Mouse (Mus musculus) CH12.LX (cell line): ENCODE measurements at regions not wholly inside any gene's neighbourhood (a gene's known extent, or its start where the extent isn't known, plus 50 kb on each side); places are given as distances from the start of the nearest gene placed in this dataset.

ENCODE experiments used
- DNase-seq: peaks from one replicate; pipeline ENCODE4 v3.0.0-alpha.2; 2013; ENCODE audit errors: extremely low read depth
- H3K27ac ChIP-seq: 2 replicates; pipeline ENCODE4 v1.5.1; 2012; ENCODE audit warnings: low read depth, mild to moderate bottlenecking, control low read depth, moderate library complexity; ENCODE audit not compliant: insufficient read depth
- H3K27me3 ChIP-seq: replicated peaks from 2 replicates; pipeline ENCODE3; 2012; ENCODE audit warnings: inconsistent platforms
- H3K36me3 ChIP-seq, 2 experiments: replicated peaks in 1 of 2; 2 replicates each; pipeline versions ENCODE3 to v1.6.1; 2012; ENCODE audit warnings: inconsistent platforms in 1 of 2, low read length in 1 of 2, mild to moderate bottlenecking in 1 of 2, mixed read lengths in 1 of 2, moderate library complexity in 1 of 2; ENCODE audit not compliant: control insufficient read depth in 1 of 2, insufficient read depth in 1 of 2
- H3K4me1 ChIP-seq, 2 experiments: 2 replicates each; pipeline ENCODE4 v1.6.1; 2012; ENCODE audit warnings: inconsistent platforms in 1 of 2, moderate library complexity in 1 of 2; ENCODE audit not compliant: insufficient read depth in 2 of 2, control insufficient read depth in 1 of 2
- H3K4me2 ChIP-seq: 2 replicates; pipeline ENCODE4 v1.6.1; 2012; ENCODE audit warnings: low read depth, mild to moderate bottlenecking, control low read depth; ENCODE audit not compliant: poor library complexity, insufficient read depth, severe bottlenecking
- H3K4me3 ChIP-seq, 3 experiments: fragments of 150-350 bp in 1 of 3; sonication (generic) in 1 of 3; replicated peaks in 1 of 3; 2 replicates each; pipeline versions ENCODE3 to v1.5.1; 2011 to 2012; ENCODE audit warnings: low read depth in 2 of 3, low read length in 2 of 3, mild to moderate bottlenecking in 2 of 3, moderate library complexity in 2 of 3, control low read depth in 1 of 3, improper control_type of control experiment in 1 of 3, inconsistent platforms in 1 of 3, mixed read lengths in 1 of 3; ENCODE audit not compliant: poor library complexity in 1 of 3
- H3K79me2 ChIP-seq: replicated peaks from 2 replicates; pipeline ENCODE4 v1.6.1; 2012; ENCODE audit warnings: mild to moderate bottlenecking, moderate library complexity; ENCODE audit not compliant: control insufficient read depth, poor library complexity, insufficient read depth, severe bottlenecking; ENCODE audit errors: extremely low read depth
- H3K9ac ChIP-seq: 2 replicates; pipeline ENCODE4 v1.6.1; 2012; ENCODE audit warnings: low read depth, mild to moderate bottlenecking, control low read depth, moderate library complexity; ENCODE audit not compliant: insufficient read depth
- H3K9me3 ChIP-seq: replicated peaks from 2 replicates; pipeline ENCODE3; 2012; ENCODE audit warnings: low read length, inconsistent platforms, mixed read lengths
- E2F4 ChIP-seq: IDR thresholded peaks from 2 replicates; pipeline ENCODE4 v1.6.1; 2011; ENCODE audit warnings: low read depth, low read length, improper control_type of control experiment; ENCODE audit not compliant: insufficient replicate concordance
- ELF1 ChIP-seq: IDR thresholded peaks from 2 replicates; pipeline ENCODE4 v1.6.1; 2014; ENCODE audit warnings: low read depth, mild to moderate bottlenecking, inconsistent platforms, low read length, improper control_type of control experiment
- ETS1 ChIP-seq: conservative IDR thresholded peaks from 2 replicates; pipeline ENCODE4 v1.6.1; 2012; ENCODE audit warnings: low read depth, mild to moderate bottlenecking, inconsistent platforms, low read length, improper control_type of control experiment, moderate library complexity
- IRF4 ChIP-seq: IDR thresholded peaks from 2 replicates; pipeline ENCODE4 v1.6.1; 2014; ENCODE audit warnings: low read depth, mild to moderate bottlenecking, inconsistent platforms, low read length, improper control_type of control experiment
- JUN ChIP-seq: IDR thresholded peaks from 2 replicates; pipeline ENCODE4 v1.6.1; 2011; ENCODE audit warnings: low read depth, mild to moderate bottlenecking, low read length, improper control_type of control experiment, moderate library complexity; ENCODE audit not compliant: insufficient read depth
- MAFK ChIP-seq: IDR thresholded peaks from 2 replicates; pipeline ENCODE4 v1.6.1; 2011; ENCODE audit warnings: low read length, improper control_type of control experiment; ENCODE audit not compliant: insufficient replicate concordance
- MAZ ChIP-seq: IDR thresholded peaks from 2 replicates; pipeline ENCODE4 v1.6.1; 2012; ENCODE audit warnings: low read depth, mild to moderate bottlenecking, inconsistent platforms, low read length, improper control_type of control experiment, moderate library complexity
- MEF2A ChIP-seq: IDR thresholded peaks from 2 replicates; pipeline ENCODE4 v1.6.1; 2014; ENCODE audit warnings: low read depth, mild to moderate bottlenecking, inconsistent platforms, low read length, improper control_type of control experiment, borderline replicate concordance
- NRF1 ChIP-seq: IDR thresholded peaks from 2 replicates; pipeline ENCODE4 v1.6.1; 2014; ENCODE audit warnings: low read depth, mild to moderate bottlenecking, inconsistent platforms, low read length, improper control_type of control experiment, moderate library complexity
- POLR2AphosphoS2 ChIP-seq: IDR thresholded peaks from 2 replicates; pipeline ENCODE4 v1.6.1; 2011; ENCODE audit warnings: low read depth, low read length, improper control_type of control experiment
- SMC3 ChIP-seq: IDR thresholded peaks from 2 replicates; pipeline ENCODE4 v1.6.1; 2011; ENCODE audit warnings: low read depth, low read length, improper control_type of control experiment
- ZC3H11A ChIP-seq: IDR thresholded peaks from 2 replicates; pipeline ENCODE4 v1.6.1; 2012; ENCODE audit warnings: low read depth, mild to moderate bottlenecking, inconsistent platforms, low read length, improper control_type of control experiment
- dilution Hi-C: fragments of 300-500 bp; cut with MboI; formaldehyde crosslinking; loops from 2 replicates; pipeline ENCODE4 v1.14.3; 2020; ENCODE audit warnings: low sequenced_read_pairs; ENCODE audit not compliant: extremely low pct_unique_long_range_greater_than_20kb, extremely low pct_ligation_motif_present
- in situ Hi-C: fragments of 300-500 bp; cut with MboI; formaldehyde crosslinking; loops from 3 replicates; pipeline ENCODE4 v1.14.3; 2019; ENCODE audit warnings: low sequenced_read_pairs, low pct_ligation_motif_present, low pct_unique_long_range_greater_than_20kb, mixed read lengths

- TF ChIP-seq MAFK (no peak), NRF1 (no peak), MAZ (no peak)
- Histone ChIP-seq H3K9me3 (no peaks in the 10 kb centered on the region), H3K4me1 (no peaks in the 10 kb centered on the region), H3K79me2 (no peaks in the 10 kb centered on the region), H3K9ac (no peak overlapping the region), H3K27ac (no peak overlapping the region), H3K4me3 (no peak overlapping the region), H3K36me3 (no peaks in the 10 kb centered on the region), H3K27me3 (no peaks in the 10 kb centered on the region), H3K4me2 (no peak overlapping the region)
- DNase-seq = no peak
- in situ Hi-C loops (no loop called here), dilution Hi-C loops (no loop called here)
Observed at GRCm38 (mm10) chr13:29136231-29136630, 182.7 kb upstream of the Sox4 start.

GRCm38 (mm10) chr13:29127499-29127898 is 174.0 kb upstream of the Sox4 start:
- no peak for TF ChIP-seq MEF2A
- no peak for TF ChIP-seq SMC3
- TF ChIP-seq ZC3H11A = no peak
- no peak for TF ChIP-seq POLR2AphosphoS2
- TF ChIP-seq, all 38 proteins: peak for 0
- Histone ChIP-seq H3K79me2 (no peaks in the 10 kb centered on the region), H3K27ac (no peak overlapping the region), H3K9ac (no peak overlapping the region), H3K9me3 (no peaks in the 10 kb centered on the region), H3K27me3 (no peaks in the 10 kb centered on the region), H3K4me1 (no peaks in the 10 kb centered on the region), H3K4me3 (no peak overlapping the region), H3K4me2 (no peak overlapping the region), H3K36me3 (no peaks in the 10 kb centered on the region)
- dilution Hi-C loops (no loop called here), in situ Hi-C loops (no loop called here)
- no peak for DNase-seq

- DNase-seq = no peak
- H3K4me3 ChIP-seq = no peak overlapping the region
- no peak overlapping the region for H3K4me2 ChIP-seq
- dilution Hi-C loops (no loop called here), in situ Hi-C loops (loop anchor here (25.0 kb wide), 1 partner anchor 489 kb away; no protein-coding TSS in a partner anchor)
- no peaks in the 10 kb centered on the region for H3K79me2 ChIP-seq
- H3K9ac ChIP-seq = no peak overlapping the region
- H3K27me3 ChIP-seq = no peaks in the 10 kb centered on the region
- H3K4me1 ChIP-seq = no peaks in the 10 kb centered on the region
- H3K36me3 ChIP-seq = no peaks in the 10 kb centered on the region
- no peaks in the 10 kb centered on the region for H3K9me3 ChIP-seq
- TF ChIP-seq ELF1 (no peak), ETS1 (no peak), ZC3H11A (no peak), E2F4 (no peak), POLR2AphosphoS2 (no peak), IRF4 (no peak), JUN (no peak)
- TF ChIP-seq, all 38 proteins: peak for 0
- H3K27ac ChIP-seq = no peak overlapping the region
Observed at GRCm38 (mm10) chr13:29123477-29123876, 170.0 kb upstream of the Sox4 start.
